Mouse (Mus musculus) bone marrow macrophage, adult 2 months (primary cell): ENCODE results near the gene Irf3. TPM values are rescaled to one million over a fixed set of nuclear protein-coding genes. Genes with fewer than 3 reads are reported as not detected.

Experiments used
- H3K27ac ChIP-seq: 2 replicates; pipeline ENCODE4 v1.5.1; 2012; ENCODE audit warnings: low read depth, low read length; ENCODE audit not compliant: insufficient read depth
- H3K4me1 ChIP-seq: 2 replicates; pipeline ENCODE4 v1.6.1; 2012; ENCODE audit warnings: low read length; ENCODE audit not compliant: control insufficient read depth, insufficient read depth
- H3K4me3 ChIP-seq: 2 replicates; pipeline ENCODE4 v1.5.1; 2012; ENCODE audit warnings: mild to moderate bottlenecking, low read length, moderate library complexity; ENCODE audit not compliant: insufficient read depth
- CTCF ChIP-seq: IDR thresholded peaks from 2 replicates; pipeline ENCODE4 v1.5.1; 2012; ENCODE audit warnings: low read depth, mild to moderate bottlenecking, low read length, moderate library complexity
- POLR2A ChIP-seq: IDR thresholded peaks from 2 replicates; pipeline ENCODE4 v1.6.1; 2012; ENCODE audit warnings: mild to moderate bottlenecking, low read depth, low read length, borderline replicate concordance
- polyA plus RNA-seq: library from polyadenylated mRNA; stranded (reverse); fragments of >200 nt; gene quantifications from 2 replicates; pipeline ENCODE4 v1.2.4, GENCODE M21; 2012; ENCODE audit not compliant: missing spikeins, insufficient read depth, insufficient read length

Gene Irf3
- polyA plus RNA-seq, 1 experiment, result 91.0 TPM

- Histone ChIP-seq H3K4me3 (no peak overlapping the region), H3K4me1 (no peaks in the 10 kb centered on the region), H3K27ac (no peak overlapping the region)
- TF ChIP-seq CTCF, result no peak
- no peak for TF ChIP-seq POLR2A
Measured at GRCm38 (mm10) chr7:45043307-45043706, 45.9 kb downstream of the Irf3 start.

- H3K4me3 ChIP-seq, result no peak overlapping the region
- no peak overlapping the region for H3K27ac ChIP-seq
- H3K4me1 ChIP-seq, result no peaks in the 10 kb centered on the region
- no peak for TF ChIP-seq CTCF
- no peak for TF ChIP-seq POLR2A
Measured at GRCm38 (mm10) chr7:45045741-45046140, 48.3 kb downstream of the Irf3 start.

GRCm38 (mm10) chr7:45046853-45047350 is 49.5 kb downstream of the Irf3 start:
- no peak overlapping the region for H3K4me3 ChIP-seq
- TF ChIP-seq POLR2A, result no peak
- TF ChIP-seq CTCF, result no peak
- H3K4me1 ChIP-seq, result peaks cover 4% of the 10 kb centered on the region
- no peak overlapping the region for H3K27ac ChIP-seq

- TF ChIP-seq POLR2A (no peak), CTCF (no peak)
- no peak overlapping the region for H3K27ac ChIP-seq
- no peak overlapping the region for H3K4me3 ChIP-seq
- H3K4me1 ChIP-seq, result peaks cover 4% of the 10 kb centered on the region
Measured at GRCm38 (mm10) chr7:45047491-45047890, 50.0 kb downstream of the Irf3 start.

GRCm38 (mm10) chr7:45048001-45048890 is 50.8 kb downstream of the Irf3 start:
- Histone ChIP-seq H3K4me3 (no peak overlapping the region), H3K27ac (no peak overlapping the region), H3K4me1 (peaks cover 4% of the 10 kb centered on the region)
- TF ChIP-seq POLR2A, result no peak
- no peak for TF ChIP-seq CTCF

GRCm38 (mm10) chr7:45048923-45049657 is 51.6 kb downstream of the Irf3 start:
- Histone ChIP-seq H3K27ac (no peak overlapping the region), H3K4me3 (no peak overlapping the region), H3K4me1 (peaks cover 4% of the 10 kb centered on the region)
- TF ChIP-seq POLR2A (no peak), CTCF (no peak)

GRCm38 (mm10) chr7:45050945-45051600 is 53.6 kb downstream of the Irf3 start:
- H3K27ac ChIP-seq, result 0 out of 2 replicates have a peak overlapping the region, but pooled peaks have one; percentile 98
- peaks cover 4% of the 10 kb centered on the region for H3K4me1 ChIP-seq
- peak overlapping the region; percentile 94 for H3K4me3 ChIP-seq
- no peak for TF ChIP-seq POLR2A
- TF ChIP-seq CTCF, result no peak

GRCm38 (mm10) chr7:45051601-45051974 is 54.1 kb downstream of the Irf3 start:
- TF ChIP-seq POLR2A, result no peak
- TF ChIP-seq CTCF, result no peak
- Histone ChIP-seq H3K27ac (peak overlapping the region; percentile 98; the same call in 1 of the 2 replicates), H3K4me3 (peak overlapping the region; percentile 94), H3K4me1 (peaks cover 4% of the 10 kb centered on the region)

Other genes with a start within 250 kb of the Irf3 start
- gene Vrk3, start 249.2 kb upstream of the Irf3 start, polyA plus RNA-seq, result 39.8 and 42.0 TPM in 2 replicates
- 0.71 and 0.81 TPM in 2 replicates for gene Zfp473, start 246.6 kb upstream of the Irf3 start, polyA plus RNA-seq
- 30.8 and 36.7 TPM in 2 replicates for gene Nup62, start 181.6 kb upstream of the Irf3 start, polyA plus RNA-seq
- gene Il4i1, start 181.3 kb upstream of the Irf3 start, polyA plus RNA-seq, result 1.2 and 3.5 TPM in 2 replicates
- 28.4 and 32.8 TPM in 2 replicates for gene Atf5, start 181.0 kb upstream of the Irf3 start, polyA plus RNA-seq
- gene Akt1s1, start 148.7 kb upstream of the Irf3 start, polyA plus RNA-seq, result 36.9 and 45.3 TPM in 2 replicates
- 69.5 and 76.1 TPM in 2 replicates for gene Tbc1d17, start 148.6 kb upstream of the Irf3 start, polyA plus RNA-seq
- 31.2 and 48.7 TPM in 2 replicates for gene Pnkp, start 140.5 kb upstream of the Irf3 start, polyA plus RNA-seq
- gene Ptov1, start 127.9 kb upstream of the Irf3 start, polyA plus RNA-seq, result 90.1 and 105 TPM in 2 replicates
- 32.3 and 33.4 TPM in 2 replicates for gene Med25, start 104.9 kb upstream of the Irf3 start, polyA plus RNA-seq
- 11.3 and 14.1 TPM in 2 replicates for gene Fuz, start 101.6 kb upstream of the Irf3 start, polyA plus RNA-seq
- gene Ap2a1, start 68.2 kb upstream of the Irf3 start, polyA plus RNA-seq, result 42.3 and 56.7 TPM in 2 replicates
- not detected in 2 replicates for gene Tsks, start 54.4 kb upstream of the Irf3 start, polyA plus RNA-seq
- gene Cpt1c, start 22.8 kb upstream of the Irf3 start, polyA plus RNA-seq, result 0.99 and 2.3 TPM in 2 replicates
- 54.4 and 61.6 TPM in 2 replicates for gene Prmt1, start 11.1 kb upstream of the Irf3 start, polyA plus RNA-seq
- 15.3 and 16.0 TPM in 2 replicates for gene Bcl2l12, start 1.1 kb downstream of the Irf3 start, polyA plus RNA-seq
- 44.3 and 47.3 TPM in 2 replicates for gene Scaf1, start 18.7 kb downstream of the Irf3 start, polyA plus RNA-seq
- gene Rras, start 20.3 kb downstream of the Irf3 start, polyA plus RNA-seq, result 119 and 123 TPM in 2 replicates
- gene Prr12, start 55.2 kb downstream of the Irf3 start, polyA plus RNA-seq, result 19.3 and 22.5 TPM in 2 replicates
- 68.2 and 68.9 TPM in 2 replicates for gene Nosip, start 64.8 kb downstream of the Irf3 start, polyA plus RNA-seq
- 22.9 and 23.6 TPM in 2 replicates for gene Prrg2, start 65.0 kb downstream of the Irf3 start, polyA plus RNA-seq
- 3.1 and 4.6 TPM in 2 replicates for gene Rcn3, start 94.6 kb downstream of the Irf3 start, polyA plus RNA-seq
- gene Fcgrt, start 106.2 kb downstream of the Irf3 start, polyA plus RNA-seq, result 149 and 150 TPM in 2 replicates
- gene Rps11, start 126.8 kb downstream of the Irf3 start, polyA plus RNA-seq, result 1,675 and 1,722 TPM in 2 replicates
- gene Rpl13a, start 131.1 kb downstream of the Irf3 start, polyA plus RNA-seq, result 1,569 and 1,898 TPM in 2 replicates
- gene Gm45713, start 138.6 kb downstream of the Irf3 start, polyA plus RNA-seq, result not detected in 2 replicates
- gene Flt3l, start 138.8 kb downstream of the Irf3 start, polyA plus RNA-seq, result 28.2 and 30.8 TPM in 2 replicates
- 65.7 and 66.7 TPM in 2 replicates for gene Pih1d1, start 156.7 kb downstream of the Irf3 start, polyA plus RNA-seq
- gene Aldh16a1, start 156.9 kb downstream of the Irf3 start, polyA plus RNA-seq, result 89.0 and 111 TPM in 2 replicates
- gene Slc17a7, start 166.3 kb downstream of the Irf3 start, polyA plus RNA-seq, result not detected in 2 replicates
- gene Gfy, start 181.9 kb downstream of the Irf3 start, polyA plus RNA-seq, result not detected in 2 replicates
- gene Pth2, start 183.3 kb downstream of the Irf3 start, polyA plus RNA-seq, result not detected in 2 replicates
- gene Ccdc155, start 207.2 kb downstream of the Irf3 start, polyA plus RNA-seq, result 0.24 TPM in 1 of 2 replicates, not detected in the other
- not detected in 2 replicates for gene Dkkl1, start 214.5 kb downstream of the Irf3 start, polyA plus RNA-seq
- gene Tead2, start 218.1 kb downstream of the Irf3 start, polyA plus RNA-seq, result 2.1 TPM in 1 of 2 replicates, not detected in the other
- gene Cd37, start 241.5 kb downstream of the Irf3 start, polyA plus RNA-seq, result 238 and 243 TPM in 2 replicates
- not detected in 2 replicates for gene Slc6a16, start 243.4 kb downstream of the Irf3 start, polyA plus RNA-seq